Mouse (Mus musculus): ENCODE measurements at regions not wholly inside any gene's neighbourhood (a gene's known extent, or its start where the extent isn't known, plus 50 kb on each side); places are given as distances from the start of the nearest gene placed in this dataset.

- in situ Hi-C loops (cut with MboI, MseI): no loop called here
Observed at GRCm38 (mm10) chr10:21446641-21447040, 69.5 kb downstream of the Aldh8a1 start.

GRCm38 (mm10) chr10:21448132-21448531, 71.0 kb downstream of the Aldh8a1 start:
- in situ Hi-C loops (cut with MboI, MseI): no loop called here

GRCm38 (mm10) chr10:21448942-21449341, 71.9 kb downstream of the Aldh8a1 start:
- in situ Hi-C loops (cut with MboI, MseI): no loop called here

GRCm38 (mm10) chr10:21452611-21453010, 75.5 kb downstream of the Aldh8a1 start:
- in situ Hi-C loops (cut with MboI, MseI): no loop called here

- in situ Hi-C loops (cut with MboI, MseI): no loop called here
Observed at GRCm38 (mm10) chr10:21453527-21453926, 76.4 kb downstream of the Aldh8a1 start.

- in situ Hi-C loops (cut with MboI, MseI): no loop called here
Observed at GRCm38 (mm10) chr10:21454153-21454552, 77.1 kb downstream of the Aldh8a1 start.

GRCm38 (mm10) chr10:21454757-21455156, 77.7 kb downstream of the Aldh8a1 start:
- in situ Hi-C loops (cut with MboI, MseI): no loop called here

- in situ Hi-C loops (cut with MboI, MseI): no loop called here
Observed at GRCm38 (mm10) chr10:21455863-21456262, 78.8 kb downstream of the Aldh8a1 start.

- in situ Hi-C loops (cut with MboI, MseI): no loop called here
Observed at GRCm38 (mm10) chr10:21456359-21456758, 79.3 kb downstream of the Aldh8a1 start.

GRCm38 (mm10) chr10:21456991-21457390, 79.9 kb downstream of the Aldh8a1 start:
- in situ Hi-C loops (cut with MboI, MseI): no loop called here

GRCm38 (mm10) chr10:21458608-21459007, 81.5 kb downstream of the Aldh8a1 start:
- in situ Hi-C loops (cut with MboI, MseI): no loop called here

- in situ Hi-C loops (cut with MboI, MseI): no loop called here
Observed at GRCm38 (mm10) chr10:21460062-21460461, 83.0 kb downstream of the Aldh8a1 start.

GRCm38 (mm10) chr10:21462915-21463314, 85.8 kb downstream of the Aldh8a1 start:
- in situ Hi-C loops (cut with MboI, MseI): no loop called here

GRCm38 (mm10) chr10:21465362-21465761, 88.3 kb downstream of the Aldh8a1 start:
- in situ Hi-C loops (cut with MboI, MseI): no loop called here

- in situ Hi-C loops (cut with MboI, MseI): no loop called here
Observed at GRCm38 (mm10) chr10:21465806-21466377, 88.8 kb downstream of the Aldh8a1 start.

- in situ Hi-C loops (cut with MboI, MseI): no loop called here
Observed at GRCm38 (mm10) chr10:21467425-21468085, 90.5 kb downstream of the Aldh8a1 start.

- in situ Hi-C loops (cut with MboI, MseI): no loop called here
Observed at GRCm38 (mm10) chr10:21468421-21468820, 91.3 kb downstream of the Aldh8a1 start.

GRCm38 (mm10) chr10:21469961-21470360, 92.9 kb downstream of the Aldh8a1 start:
- in situ Hi-C loops (cut with MboI, MseI): no loop called here

- in situ Hi-C loops (cut with MboI, MseI): no loop called here
Observed at GRCm38 (mm10) chr10:21470589-21470988, 93.5 kb downstream of the Aldh8a1 start.

GRCm38 (mm10) chr10:21474242-21474641, 97.2 kb downstream of the Aldh8a1 start:
- in situ Hi-C loops (cut with MboI, MseI): no loop called here

- in situ Hi-C loops (cut with MboI, MseI): loop anchor here (5.0 kb wide), 1 partner anchor 524 kb away; no protein-coding TSS in a partner anchor
Observed at GRCm38 (mm10) chr10:21478004-21478403, 100.9 kb downstream of the Aldh8a1 start.

- in situ Hi-C loops (cut with MboI, MseI): loop anchor here (5.0 kb wide), 1 partner anchor 523 kb away; no protein-coding TSS in a partner anchor
Observed at GRCm38 (mm10) chr10:21479403-21479802, 102.3 kb downstream of the Aldh8a1 start.

- in situ Hi-C loops (cut with MboI, MseI): no loop called here
Observed at GRCm38 (mm10) chr10:21481255-21481654, 104.2 kb downstream of the Aldh8a1 start.

All from T-helper 2 cell (primary cell).